Mouse (Mus musculus) heart, embryonic 12.5 days (tissue): Measurements from ENCODE around the gene Bcl11a. TPM values are rescaled to one million over a fixed set of nuclear protein-coding genes. Genes with fewer than 3 reads are reported as not detected.
A peak's percentile ranks its signal among the peaks of the same experiment; 100 is the strongest.

Experiments
- ATAC-seq: fragments of 200-750 bp; cut with Nextera tagmentation; 2 replicates; pipeline ENCODE4 v1.8.0; 2017; ENCODE audit warnings: moderate TSS enrichment, moderate library complexity; ENCODE audit not compliant: insufficient number of reproducible peaks, low FRiP score
- H3K27ac ChIP-seq: fragments of 300-500 bp; sonication (generic); 2 replicates; pipeline ENCODE4 v1.5.1; 2016; ENCODE audit warnings: mild to moderate bottlenecking, moderate library complexity; ENCODE audit not compliant: poor library complexity, severe bottlenecking
- H3K27me3 ChIP-seq: fragments of 300-500 bp; sonication (generic); replicated peaks from 2 replicates; pipeline ENCODE4 v1.6.1; 2016; ENCODE audit warnings: mild to moderate bottlenecking, moderate library complexity
- H3K36me3 ChIP-seq: fragments of 300-500 bp; sonication (generic); 2 replicates; pipeline ENCODE4 v1.6.1; 2016; ENCODE audit warnings: mild to moderate bottlenecking, moderate library complexity
- H3K4me1 ChIP-seq: fragments of 300-500 bp; sonication (generic); replicated peaks from 2 replicates; pipeline ENCODE4 v1.6.1; 2016; ENCODE audit warnings: mild to moderate bottlenecking
- H3K4me2 ChIP-seq: fragments of 300-500 bp; sonication (generic); 2 replicates; pipeline ENCODE4 v1.6.1; 2016; ENCODE audit warnings: mild to moderate bottlenecking, moderate library complexity
- H3K4me3 ChIP-seq: fragments of 300-500 bp; sonication (generic); 2 replicates; pipeline ENCODE4 v1.5.1; 2016; ENCODE audit warnings: mild to moderate bottlenecking
- H3K9ac ChIP-seq: fragments of 300-500 bp; sonication (generic); 2 replicates; pipeline ENCODE4 v1.6.1; 2016; ENCODE audit warnings: mild to moderate bottlenecking, moderate library complexity
- H3K9me3 ChIP-seq: fragments of 300-500 bp; sonication (generic); replicated peaks from 2 replicates; pipeline ENCODE4 v1.6.1; 2016; ENCODE audit warnings: mild to moderate bottlenecking, moderate library complexity
- WGBS: fragments of 180-500 bp; shearing (Covaris S2); methylation state at CpG from one replicate; pipeline ENCODE4 v1.1.7; 2016; 5-methylcytosine and 5-hydroxymethylcytosine counted together
- polyA plus RNA-seq: library from polyadenylated mRNA; unstranded; fragments of >200 nt; fragmentation: Nextera tagmentation; extraction: Ambion mirVana; gene quantifications from 2 replicates; pipeline ENCODE4 v1.2.1, GENCODE M21; 2016

The Bcl11a gene
- polyA plus RNA-seq, 1 experiment from 2014 or later = 19.3 TPM

DNA sequence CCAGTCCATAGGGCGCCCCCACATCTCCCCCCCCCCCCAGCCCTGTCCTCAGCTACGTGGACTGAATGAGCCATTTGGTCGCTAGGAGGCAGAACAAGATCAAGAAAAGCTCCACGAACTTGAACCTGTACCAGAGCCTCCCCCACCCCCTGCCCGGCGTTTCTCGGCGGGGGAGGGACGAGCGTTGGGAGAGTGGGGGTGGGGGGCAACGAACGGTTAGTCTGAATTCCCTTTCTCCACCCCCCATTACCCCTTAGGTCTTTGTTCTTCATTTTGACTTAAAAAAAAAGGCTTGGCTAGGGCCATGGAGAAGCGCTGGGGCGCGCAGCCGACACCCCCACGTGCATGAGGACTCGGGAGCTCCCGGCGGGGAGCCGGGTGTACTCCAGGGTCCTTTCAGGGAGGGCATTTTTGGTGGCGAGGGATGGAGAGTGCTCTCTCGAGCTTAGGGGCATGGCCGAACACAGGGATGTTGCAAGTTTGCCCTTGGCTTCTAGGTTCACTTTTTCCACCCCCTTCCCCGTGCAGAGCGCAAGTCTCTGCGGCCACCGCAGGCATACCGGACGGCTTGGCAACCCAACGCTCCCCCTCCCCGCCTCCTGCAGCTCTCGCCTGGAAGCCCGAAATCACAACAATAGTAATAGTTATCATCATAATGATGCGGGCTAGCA lies 3.3 kb downstream of the Bcl11a start:
- Histone ChIP-seq H3K36me3 (peaks cover 11% of the 10 kb centered on the region), H3K9me3 (no peaks in the 10 kb centered on the region), H3K4me2 (peak overlapping the region; percentile 95), H3K27me3 (no peaks in the 10 kb centered on the region), H3K27ac (peak overlapping the region; percentile 77), H3K4me3 (peak overlapping the region; percentile 66), H3K4me1 (peaks cover 26% of the 10 kb centered on the region), H3K9ac (peak overlapping the region; percentile 84)
- WGBS = under 1% methylated on average over 34 of the region's 35 CpGs
- ATAC-seq = peak; percentile 62

GRCm38 (mm10) chr11:24081687-24082384 lies 4.0 kb downstream of the Bcl11a start:
- Histone ChIP-seq H3K27ac (peak overlapping the region; percentile 77), H3K4me2 (peak overlapping the region; percentile 95), H3K4me3 (peak overlapping the region; percentile 66), H3K9me3 (no peaks in the 10 kb centered on the region), H3K36me3 (peaks cover 16% of the 10 kb centered on the region), H3K27me3 (no peaks in the 10 kb centered on the region), H3K4me1 (peaks cover 29% of the 10 kb centered on the region), H3K9ac (peak overlapping the region; percentile 84)
- under 1% methylated on average over 43 of the region's 43 CpGs for WGBS
- ATAC-seq = no peak

DNA sequence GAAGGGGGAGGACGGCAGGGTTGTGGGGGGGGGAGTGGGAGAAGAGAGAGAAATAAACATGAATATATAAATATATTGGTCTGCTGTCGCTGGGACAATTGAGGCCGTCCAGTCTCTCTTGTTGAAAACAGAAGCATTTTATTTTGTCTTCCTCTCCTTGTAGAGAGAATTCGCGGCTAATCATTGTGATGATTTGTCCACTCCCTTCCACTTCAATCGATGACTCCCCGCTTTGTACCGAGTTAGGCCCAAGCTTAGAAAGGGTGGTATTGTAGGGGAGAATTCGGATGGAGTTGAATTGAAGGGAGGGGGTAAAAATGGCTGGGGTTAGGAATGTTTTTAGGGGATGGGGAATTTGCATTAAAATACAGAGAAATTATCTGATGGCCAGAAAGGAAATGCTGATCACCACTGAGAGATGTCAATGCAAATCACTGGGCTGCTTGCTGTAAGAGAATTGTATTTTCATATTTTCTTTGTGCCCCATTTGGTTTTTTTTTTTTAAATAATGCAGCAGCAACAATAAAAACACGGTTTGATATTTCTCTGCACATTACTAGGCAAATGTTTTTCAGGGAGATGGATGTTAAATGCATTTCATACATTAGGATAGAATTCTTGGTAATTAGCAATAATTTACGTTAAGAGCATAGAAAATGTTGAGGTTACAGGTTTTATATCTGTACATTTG lies 4.7 kb downstream of the Bcl11a start:
- WGBS = 32% methylated on average over 11 of the region's 11 CpGs
- no peak for ATAC-seq
- H3K27me3 ChIP-seq = no peaks in the 10 kb centered on the region

GRCm38 (mm10) chr11:24083076-24083405 lies 5.2 kb downstream of the Bcl11a start:
- WGBS = 59% methylated on average over 1 of the region's 1 CpGs
- Histone ChIP-seq H3K27ac (no peak overlapping the region), H3K4me1 (peaks cover 29% of the 10 kb centered on the region), H3K36me3 (peaks cover 28% of the 10 kb centered on the region), H3K4me3 (no peak overlapping the region), H3K27me3 (no peaks in the 10 kb centered on the region), H3K9ac (no peak overlapping the region), H3K9me3 (no peaks in the 10 kb centered on the region), H3K4me2 (peak overlapping the region; percentile 48)
- no peak for ATAC-seq

More for the DNA sequence above, 4.7 kb downstream of the Bcl11a start:
- H3K4me3 ChIP-seq = peak overlapping the region; percentile 66
- H3K27ac ChIP-seq = peak overlapping the region; percentile 77; the same call in 1 of the 2 replicates
- H3K4me1 ChIP-seq = peaks cover 29% of the 10 kb centered on the region
- peak overlapping the region; percentile 84 for H3K9ac ChIP-seq
- peak overlapping the region; percentile 95 for H3K4me2 ChIP-seq
- H3K9me3 ChIP-seq = no peaks in the 10 kb centered on the region
- peaks cover 23% of the 10 kb centered on the region for H3K36me3 ChIP-seq

GRCm38 (mm10) chr11:24083423-24083822 lies 5.6 kb downstream of the Bcl11a start:
- no peak overlapping the region for H3K27ac ChIP-seq
- no peak overlapping the region for H3K4me3 ChIP-seq
- H3K27me3 ChIP-seq = no peaks in the 10 kb centered on the region
- no peak for ATAC-seq
- peaks cover 31% of the 10 kb centered on the region for H3K36me3 ChIP-seq
- no peaks in the 10 kb centered on the region for H3K9me3 ChIP-seq
- H3K4me2 ChIP-seq = peak overlapping the region; percentile 48
- peaks cover 29% of the 10 kb centered on the region for H3K4me1 ChIP-seq
- H3K9ac ChIP-seq = no peak overlapping the region
- 26% methylated on average over 7 of the region's 7 CpGs for WGBS

DNA sequence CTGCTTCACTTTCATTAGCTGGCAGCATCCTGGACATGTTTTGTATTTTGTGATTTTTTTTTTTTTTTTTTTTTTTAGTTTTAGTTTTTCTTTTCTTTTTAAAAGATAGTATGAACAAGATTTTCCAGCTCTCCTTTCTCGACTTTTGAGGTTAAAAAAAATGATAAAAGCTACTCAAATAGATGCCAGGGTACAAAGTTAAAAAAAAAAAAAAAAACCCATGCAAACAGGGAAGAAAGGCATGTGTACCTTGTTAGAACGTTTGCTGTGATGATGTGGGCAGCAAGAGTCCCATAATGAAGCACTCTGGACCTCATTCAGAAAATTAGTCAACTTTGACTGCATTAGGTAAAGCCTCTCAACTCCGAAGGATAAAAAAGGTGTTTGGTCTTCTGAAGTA lies 6.2 kb downstream of the Bcl11a start:
- WGBS = 64% methylated on average over 3 of the region's 3 CpGs
- H3K36me3 ChIP-seq = peaks cover 35% of the 10 kb centered on the region
- ATAC-seq = no peak
- H3K27ac ChIP-seq = no peak overlapping the region
- no peak overlapping the region for H3K4me2 ChIP-seq
- H3K27me3 ChIP-seq = no peaks in the 10 kb centered on the region
- no peak overlapping the region for H3K9ac ChIP-seq
- H3K4me1 ChIP-seq = peaks cover 29% of the 10 kb centered on the region
- no peaks in the 10 kb centered on the region for H3K9me3 ChIP-seq
- no peak overlapping the region for H3K4me3 ChIP-seq

DNA sequence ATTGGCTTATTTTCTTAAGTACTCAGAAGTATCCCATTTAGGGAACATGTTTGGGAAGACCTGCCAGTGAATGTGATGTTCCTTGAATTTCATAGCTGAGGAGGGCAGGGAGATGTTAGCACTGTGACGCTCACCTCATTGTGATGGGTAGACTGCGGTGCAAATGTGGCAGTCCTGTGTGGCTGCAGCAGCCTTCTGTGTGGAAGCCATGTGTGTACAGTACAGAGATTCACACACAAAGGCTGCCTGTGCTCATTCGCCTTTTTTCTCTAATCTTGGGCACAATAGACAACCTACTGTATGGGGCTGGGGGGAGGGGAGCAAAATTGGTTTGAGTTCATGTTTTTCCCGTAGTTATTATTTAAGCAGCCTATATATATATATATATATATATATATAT lies 6.7 kb downstream of the Bcl11a start:
- Histone ChIP-seq H3K4me2 (no peak overlapping the region), H3K4me1 (peaks cover 29% of the 10 kb centered on the region), H3K9ac (no peak overlapping the region), H3K27me3 (no peaks in the 10 kb centered on the region), H3K4me3 (no peak overlapping the region), H3K27ac (no peak overlapping the region), H3K9me3 (no peaks in the 10 kb centered on the region), H3K36me3 (peaks cover 35% of the 10 kb centered on the region)
- 83% methylated on average over 4 of the region's 4 CpGs for WGBS
- no peak for ATAC-seq

DNA sequence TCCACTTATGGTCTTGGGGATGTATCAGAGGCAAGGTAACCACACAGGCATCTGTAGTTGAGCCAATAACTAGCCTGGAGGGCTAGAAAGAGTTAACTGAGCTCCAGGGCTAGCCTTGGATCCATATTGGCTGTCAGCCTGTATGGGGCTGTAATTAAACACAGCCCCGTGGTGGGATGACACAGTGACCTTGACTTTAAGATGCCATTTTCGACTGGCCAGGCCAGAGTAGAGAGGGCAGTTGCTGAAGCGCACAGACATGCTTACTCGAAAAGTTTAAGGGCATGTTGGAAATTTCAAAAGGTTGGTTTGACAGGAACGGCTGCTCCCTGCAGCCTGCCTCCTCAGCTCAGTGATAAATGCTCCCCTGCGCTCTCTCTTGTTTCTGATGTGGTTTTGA lies 8.1 kb downstream of the Bcl11a start:
- H3K9ac ChIP-seq = no peak overlapping the region
- no peak overlapping the region for H3K27ac ChIP-seq
- H3K4me3 ChIP-seq = no peak overlapping the region
- H3K27me3 ChIP-seq = no peaks in the 10 kb centered on the region
- H3K4me2 ChIP-seq = no peak overlapping the region
- peaks cover 25% of the 10 kb centered on the region for H3K4me1 ChIP-seq
- H3K36me3 ChIP-seq = peaks cover 35% of the 10 kb centered on the region
- no peaks in the 10 kb centered on the region for H3K9me3 ChIP-seq
- 34% methylated on average over 6 of the region's 6 CpGs for WGBS
- ATAC-seq = no peak

- Histone ChIP-seq H3K4me2 (no peak overlapping the region), H3K36me3 (peaks cover 35% of the 10 kb centered on the region), H3K9me3 (no peaks in the 10 kb centered on the region), H3K27ac (no peak overlapping the region), H3K9ac (no peak overlapping the region), H3K27me3 (no peaks in the 10 kb centered on the region), H3K4me1 (peaks cover 32% of the 10 kb centered on the region), H3K4me3 (no peak overlapping the region)
- ATAC-seq = no peak
- 75% methylated on average over 4 of the region's 4 CpGs for WGBS
Measured at GRCm38 (mm10) chr11:24087069-24087468, 9.2 kb downstream of the Bcl11a start.

GRCm38 (mm10) chr11:24090443-24090842 lies 12.6 kb downstream of the Bcl11a start:
- ATAC-seq = no peak
- Histone ChIP-seq H3K27me3 (no peaks in the 10 kb centered on the region), H3K27ac (no peak overlapping the region), H3K9ac (no peak overlapping the region), H3K4me2 (no peak overlapping the region), H3K4me3 (no peak overlapping the region), H3K4me1 (peaks cover 36% of the 10 kb centered on the region), H3K36me3 (peaks cover 32% of the 10 kb centered on the region), H3K9me3 (no peaks in the 10 kb centered on the region)
- WGBS = 82% methylated on average over 4 of the region's 4 CpGs

DNA sequence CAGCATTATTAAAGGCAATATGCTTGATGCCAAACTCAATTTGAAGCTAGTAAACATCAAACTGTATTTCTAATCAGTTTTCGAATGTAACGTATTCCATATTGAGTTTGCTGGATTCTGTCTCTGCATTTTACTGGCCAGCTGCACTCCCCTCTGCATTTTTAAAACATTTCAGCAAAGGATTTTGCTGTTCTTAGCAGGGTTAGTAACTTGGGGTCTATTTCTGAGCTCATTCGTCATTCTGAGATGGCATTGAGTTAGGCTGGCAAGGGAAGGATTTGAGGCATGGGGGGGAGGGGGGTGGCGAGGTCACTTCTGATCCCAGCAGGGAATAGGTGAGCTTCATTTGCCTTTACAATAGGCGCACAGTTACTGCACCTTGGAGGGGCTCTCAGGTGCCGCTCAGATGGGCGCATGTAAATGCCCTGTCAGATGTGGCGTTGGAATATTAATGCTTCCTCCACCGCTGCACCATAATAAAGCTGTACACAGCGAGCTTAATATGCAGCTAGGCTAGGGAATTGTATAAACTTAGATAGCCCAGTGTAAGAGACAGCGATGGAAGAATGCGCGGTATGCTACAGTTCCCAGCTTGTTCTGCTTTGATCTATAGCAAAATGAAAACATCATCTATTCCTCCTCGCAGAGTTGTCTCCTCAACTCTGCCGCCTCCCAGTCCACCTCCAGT lies 13.7 kb downstream of the Bcl11a start:
- Histone ChIP-seq H3K4me3 (no peak overlapping the region), H3K4me2 (peak overlapping the region; percentile 35), H3K36me3 (peaks cover 23% of the 10 kb centered on the region), H3K27ac (no peak overlapping the region), H3K9me3 (no peaks in the 10 kb centered on the region), H3K27me3 (no peaks in the 10 kb centered on the region), H3K9ac (no peak overlapping the region), H3K4me1 (peaks cover 27% of the 10 kb centered on the region)
- ATAC-seq = no peak
- 42% methylated on average over 15 of the region's 15 CpGs for WGBS
